Mouse (Mus musculus): ENCODE results near the gene Btbd3. TPM values are rescaled to one million over a fixed set of nuclear protein-coding genes. Genes with fewer than 3 reads are reported as not detected.
A peak's percentile ranks its signal among the peaks of the same experiment; 100 is the strongest.

The Btbd3 gene
- polyA plus RNA-seq (2015; fragmentation: Nextera tagmentation; extraction: Ambion mirVana), result 21.1 and 28.3 TPM in 2 replicates

DNA sequence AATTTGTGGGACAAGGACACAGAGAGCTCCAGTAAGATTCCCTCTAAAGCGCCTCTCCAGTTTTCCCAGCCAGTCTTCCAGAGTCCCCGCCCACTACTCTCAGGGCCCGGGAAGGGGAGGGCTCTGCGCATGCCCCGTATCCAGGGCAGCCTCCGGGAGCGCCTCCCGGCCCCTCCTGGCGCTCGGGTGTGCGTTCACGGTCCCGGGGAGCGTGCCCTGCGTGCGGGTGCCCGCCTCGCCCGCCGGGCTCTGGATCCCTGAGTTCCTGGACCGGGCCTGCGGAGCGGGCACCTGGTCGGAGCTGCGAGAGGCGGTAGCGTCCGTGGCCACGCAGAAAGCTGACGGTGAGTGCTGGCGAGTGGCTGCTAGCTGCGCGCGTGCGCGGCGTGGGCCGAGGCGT lies at the start of gene Btbd3:
Btbd3 (plus strand) TSS at position 155 of the 400 bp plus-strand sequence.
- Histone ChIP-seq H3K9me3 (ENCODE audit: control insufficient read depth, low read length) (no peaks in the 10 kb centered on the region), H3K4me2 (ENCODE audit: low read length) (peak within 1 kb of the TSS; percentile 84), H3K4me1 (replicated peaks; ENCODE audit: control insufficient read depth, insufficient read depth, low read length) (peaks cover 16% of the 10 kb centered on the region), H3K36me3 (ENCODE audit: control insufficient read depth, insufficient read depth) (no peaks in the 10 kb centered on the region), H3K9ac (replicated peaks; ENCODE audit: low read depth, low read length) (peak within 1 kb of the TSS; percentile 90), H3K4me3 (replicated peaks; ENCODE audit: low read length) (peak within 1 kb of the TSS; percentile 94), H3K27ac (ENCODE audit: low read length) (peak within 1 kb of the TSS; percentile 88), H3K27me3 (replicated peaks; ENCODE audit: control insufficient read depth, insufficient read depth, low read length) (no peaks in the 10 kb centered on the region)
- under 1% methylated on average over 39 of the region's 39 CpGs for WGBS
- peak; percentile 99 for ATAC-seq

DNA sequence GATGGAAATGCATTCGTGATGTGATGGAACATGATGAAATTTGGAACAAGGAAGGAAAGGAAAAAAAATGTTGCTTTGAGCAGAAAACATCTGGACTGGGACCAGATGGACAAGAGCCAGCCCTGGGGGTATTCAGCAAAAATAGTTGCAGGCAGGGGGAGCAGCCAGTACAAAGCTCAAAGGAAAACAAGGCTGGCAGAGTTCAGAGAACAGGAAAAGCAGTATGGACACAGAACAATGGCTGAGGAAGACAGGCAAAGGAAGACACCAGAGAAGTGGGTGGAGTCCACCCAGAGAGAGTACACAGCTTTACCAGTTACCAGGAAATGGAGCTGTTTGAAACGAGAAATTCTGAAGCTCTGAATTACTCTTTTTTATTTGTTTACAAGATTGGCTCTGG lies 40.8 kb upstream of the Btbd3 start:
- no peaks in the 10 kb centered on the region for H3K9me3 ChIP-seq (ENCODE audit: control insufficient read depth, low read length)

DNA sequence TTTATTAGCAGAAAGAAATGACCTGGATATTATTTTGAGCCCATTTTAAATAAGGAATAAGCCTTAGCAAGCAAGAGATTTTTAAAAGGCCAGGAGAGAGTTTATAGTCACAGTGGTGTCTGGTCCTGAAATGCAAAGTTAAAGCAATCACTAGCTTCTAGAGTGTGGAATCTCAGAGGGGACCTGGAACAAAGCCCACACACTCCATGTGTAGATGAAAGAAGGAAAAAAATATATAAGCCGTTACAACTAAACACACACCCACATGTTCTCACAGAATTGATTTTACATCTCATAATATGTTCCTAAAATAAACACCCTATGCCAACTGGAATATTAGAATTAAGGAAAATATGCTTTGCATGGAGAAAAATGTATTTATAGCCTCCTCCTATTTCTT lies 36.1 kb upstream of the Btbd3 start:
- H3K9me3 ChIP-seq (ENCODE audit: control insufficient read depth, low read length), result no peaks in the 10 kb centered on the region
- no peaks in the 10 kb centered on the region for H3K27me3 ChIP-seq (replicated peaks; ENCODE audit: control insufficient read depth, insufficient read depth, low read length)
- no peak for ATAC-seq
- WGBS, result 44% methylated on average over 1 of the region's 1 CpGs
- peaks cover 2% of the 10 kb centered on the region; the same call in 1 of the 2 replicates for H3K4me1 ChIP-seq (replicated peaks; ENCODE audit: control insufficient read depth, insufficient read depth, low read length)
- H3K9ac ChIP-seq (replicated peaks; ENCODE audit: low read depth, low read length), result no peak overlapping the region
- H3K4me3 ChIP-seq (replicated peaks; ENCODE audit: low read length), result no peak overlapping the region
- H3K27ac ChIP-seq (ENCODE audit: low read length), result no peak overlapping the region
- H3K36me3 ChIP-seq (ENCODE audit: control insufficient read depth, insufficient read depth), result no peaks in the 10 kb centered on the region
- H3K4me2 ChIP-seq (ENCODE audit: low read length), result no peak overlapping the region

More for the DNA sequence above, 40.8 kb upstream of the Btbd3 start:
- Histone ChIP-seq H3K36me3 (ENCODE audit: control insufficient read depth, insufficient read depth) (no peaks in the 10 kb centered on the region), H3K4me3 (replicated peaks; ENCODE audit: low read length) (no peak overlapping the region), H3K4me2 (ENCODE audit: low read length) (no peak overlapping the region), H3K9ac (replicated peaks; ENCODE audit: low read depth, low read length) (no peak overlapping the region), H3K27me3 (replicated peaks; ENCODE audit: control insufficient read depth, insufficient read depth, low read length) (no peaks in the 10 kb centered on the region), H3K27ac (ENCODE audit: low read length) (no peak overlapping the region), H3K4me1 (replicated peaks; ENCODE audit: control insufficient read depth, insufficient read depth, low read length) (no peaks in the 10 kb centered on the region)
- WGBS, result 41% methylated on average over 2 of the region's 2 CpGs
- no peak for ATAC-seq

DNA sequence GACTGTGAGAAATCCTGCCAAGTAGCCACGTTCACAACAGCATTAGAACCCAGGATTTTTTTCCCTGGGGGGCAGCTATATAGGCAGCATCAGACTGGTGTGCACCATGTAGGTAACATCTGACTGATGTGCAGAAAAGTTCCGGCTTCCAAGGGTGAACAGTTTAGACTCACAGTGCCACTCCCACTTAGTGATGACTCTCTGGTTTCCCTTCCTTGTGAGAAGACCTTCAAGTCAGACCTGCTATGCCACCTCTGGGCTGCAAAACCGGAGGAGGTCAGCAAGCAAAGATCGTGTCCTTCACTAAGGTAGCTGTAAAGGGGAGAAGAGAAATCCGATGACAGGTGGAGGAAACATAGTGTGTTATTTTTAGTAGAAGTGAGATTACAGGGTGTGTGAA lies 24.1 kb upstream of the Btbd3 start:
- H3K4me2 ChIP-seq (ENCODE audit: low read length), result no peak overlapping the region
- H3K9ac ChIP-seq (replicated peaks; ENCODE audit: low read depth, low read length), result no peak overlapping the region
- 74% methylated on average over 5 of the region's 5 CpGs for WGBS
- no peak overlapping the region for H3K4me3 ChIP-seq (replicated peaks; ENCODE audit: low read length)
- no peaks in the 10 kb centered on the region for H3K4me1 ChIP-seq (replicated peaks; ENCODE audit: control insufficient read depth, insufficient read depth, low read length)
- no peaks in the 10 kb centered on the region for H3K9me3 ChIP-seq (ENCODE audit: control insufficient read depth, low read length)
- H3K27ac ChIP-seq (ENCODE audit: low read length), result no peak overlapping the region
- no peaks in the 10 kb centered on the region for H3K36me3 ChIP-seq (ENCODE audit: control insufficient read depth, insufficient read depth)
- no peak for ATAC-seq
- H3K27me3 ChIP-seq (replicated peaks; ENCODE audit: control insufficient read depth, insufficient read depth, low read length), result no peaks in the 10 kb centered on the region

DNA sequence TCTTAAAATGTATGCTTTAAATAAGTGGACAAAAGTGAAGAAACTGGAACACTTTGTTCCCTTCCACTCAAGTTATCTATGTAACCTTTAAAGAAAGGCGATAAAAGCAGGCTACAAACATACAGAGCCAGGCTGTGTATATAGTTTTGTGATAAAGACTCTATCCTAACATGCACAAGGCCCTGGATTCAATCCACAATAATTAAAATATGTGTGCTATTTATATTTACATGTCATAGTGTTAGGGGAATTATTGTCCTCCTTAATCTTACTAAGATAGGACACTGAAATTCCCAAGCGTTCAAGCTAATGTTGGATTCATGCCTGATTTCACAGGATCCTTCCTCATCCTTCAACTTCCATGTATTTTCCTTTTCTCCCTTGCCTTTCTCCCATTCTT lies 20.2 kb upstream of the Btbd3 start:
- Histone ChIP-seq H3K9me3 (ENCODE audit: control insufficient read depth, low read length) (no peaks in the 10 kb centered on the region), H3K9ac (replicated peaks; ENCODE audit: low read depth, low read length) (no peak overlapping the region), H3K27ac (ENCODE audit: low read length) (no peak overlapping the region), H3K4me3 (replicated peaks; ENCODE audit: low read length) (no peak overlapping the region), H3K27me3 (replicated peaks; ENCODE audit: control insufficient read depth, insufficient read depth, low read length) (no peaks in the 10 kb centered on the region), H3K4me1 (replicated peaks; ENCODE audit: control insufficient read depth, insufficient read depth, low read length) (no peaks in the 10 kb centered on the region), H3K36me3 (ENCODE audit: control insufficient read depth, insufficient read depth) (no peaks in the 10 kb centered on the region), H3K4me2 (ENCODE audit: low read length) (no peak overlapping the region)
- 89% methylated on average over 2 of the region's 2 CpGs for WGBS
- no peak for ATAC-seq

GRCm38 (mm10) chr2:138242452-138242851 lies 13.9 kb upstream of the Btbd3 start:
- H3K4me2 ChIP-seq (ENCODE audit: low read length), result no peak overlapping the region
- 79% methylated on average over 5 of the region's 5 CpGs for WGBS
- no peak overlapping the region for H3K4me3 ChIP-seq (replicated peaks; ENCODE audit: low read length)
- H3K4me1 ChIP-seq (replicated peaks; ENCODE audit: control insufficient read depth, insufficient read depth, low read length), result peaks cover 8% of the 10 kb centered on the region
- H3K27ac ChIP-seq (ENCODE audit: low read length), result no peak overlapping the region
- H3K36me3 ChIP-seq (ENCODE audit: control insufficient read depth, insufficient read depth), result no peaks in the 10 kb centered on the region
- no peak for ATAC-seq
- H3K9me3 ChIP-seq (ENCODE audit: control insufficient read depth, low read length), result no peaks in the 10 kb centered on the region
- no peak overlapping the region for H3K9ac ChIP-seq (replicated peaks; ENCODE audit: low read depth, low read length)
- no peaks in the 10 kb centered on the region for H3K27me3 ChIP-seq (replicated peaks; ENCODE audit: control insufficient read depth, insufficient read depth, low read length)

DNA sequence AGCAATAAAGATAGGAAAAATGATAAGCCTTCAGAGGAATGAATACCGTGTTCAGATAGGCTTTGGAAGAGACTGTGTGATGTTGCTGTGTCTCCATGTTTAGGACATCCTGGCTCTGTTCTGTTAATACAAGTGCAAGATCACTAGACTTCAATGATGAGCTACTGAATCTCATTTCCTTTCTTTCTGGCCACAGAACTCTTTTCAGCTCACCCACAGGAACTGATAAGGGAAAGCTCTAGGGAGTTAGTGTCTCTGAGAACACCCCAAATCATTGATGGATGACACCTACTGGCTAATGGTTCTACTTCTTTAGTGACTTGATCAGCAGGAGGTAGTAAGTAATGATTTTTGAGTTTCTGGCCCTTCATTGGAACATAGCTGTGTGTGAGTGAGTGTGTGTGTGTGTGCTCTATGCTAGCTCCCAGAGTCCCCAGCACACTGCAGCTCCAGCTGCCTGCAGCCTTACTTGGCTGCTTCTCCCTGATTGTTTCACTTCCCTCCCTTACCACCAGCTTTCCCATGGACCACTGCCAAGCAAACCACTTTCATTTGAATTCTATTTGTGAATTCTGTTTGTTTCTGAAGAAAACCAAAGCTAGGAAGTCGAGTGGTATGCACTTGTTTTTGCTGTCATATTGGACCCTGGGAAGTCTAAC lies 10.6 kb upstream of the Btbd3 start:
- WGBS, result 51% methylated on average over 2 of the region's 2 CpGs
- H3K27ac ChIP-seq (ENCODE audit: low read length), result no peak overlapping the region

GRCm38 (mm10) chr2:138247986-138248385 lies 8.4 kb upstream of the Btbd3 start:
- 70% methylated on average over 2 of the region's 2 CpGs for WGBS
- no peaks in the 10 kb centered on the region for H3K9me3 ChIP-seq (ENCODE audit: control insufficient read depth, low read length)
- H3K27me3 ChIP-seq (replicated peaks; ENCODE audit: control insufficient read depth, insufficient read depth, low read length), result no peaks in the 10 kb centered on the region
- no peak overlapping the region for H3K4me3 ChIP-seq (replicated peaks; ENCODE audit: low read length)
- no peaks in the 10 kb centered on the region for H3K36me3 ChIP-seq (ENCODE audit: control insufficient read depth, insufficient read depth)
- H3K9ac ChIP-seq (replicated peaks; ENCODE audit: low read depth, low read length), result no peak overlapping the region
- H3K4me1 ChIP-seq (replicated peaks; ENCODE audit: control insufficient read depth, insufficient read depth, low read length), result peaks cover 8% of the 10 kb centered on the region
- H3K4me2 ChIP-seq (ENCODE audit: low read length), result no peak overlapping the region
- no peak for ATAC-seq
- H3K27ac ChIP-seq (ENCODE audit: low read length), result no peak overlapping the region

More for the DNA sequence above, 10.6 kb upstream of the Btbd3 start:
- peak; percentile 96 for ATAC-seq
- Histone ChIP-seq H3K4me2 (ENCODE audit: low read length) (no peak overlapping the region), H3K4me3 (replicated peaks; ENCODE audit: low read length) (no peak overlapping the region), H3K9me3 (ENCODE audit: control insufficient read depth, low read length) (no peaks in the 10 kb centered on the region), H3K36me3 (ENCODE audit: control insufficient read depth, insufficient read depth) (no peaks in the 10 kb centered on the region), H3K27me3 (replicated peaks; ENCODE audit: control insufficient read depth, insufficient read depth, low read length) (no peaks in the 10 kb centered on the region), H3K9ac (replicated peaks; ENCODE audit: low read depth, low read length) (no peak overlapping the region), H3K4me1 (replicated peaks; ENCODE audit: control insufficient read depth, insufficient read depth, low read length) (peaks cover 8% of the 10 kb centered on the region)

DNA sequence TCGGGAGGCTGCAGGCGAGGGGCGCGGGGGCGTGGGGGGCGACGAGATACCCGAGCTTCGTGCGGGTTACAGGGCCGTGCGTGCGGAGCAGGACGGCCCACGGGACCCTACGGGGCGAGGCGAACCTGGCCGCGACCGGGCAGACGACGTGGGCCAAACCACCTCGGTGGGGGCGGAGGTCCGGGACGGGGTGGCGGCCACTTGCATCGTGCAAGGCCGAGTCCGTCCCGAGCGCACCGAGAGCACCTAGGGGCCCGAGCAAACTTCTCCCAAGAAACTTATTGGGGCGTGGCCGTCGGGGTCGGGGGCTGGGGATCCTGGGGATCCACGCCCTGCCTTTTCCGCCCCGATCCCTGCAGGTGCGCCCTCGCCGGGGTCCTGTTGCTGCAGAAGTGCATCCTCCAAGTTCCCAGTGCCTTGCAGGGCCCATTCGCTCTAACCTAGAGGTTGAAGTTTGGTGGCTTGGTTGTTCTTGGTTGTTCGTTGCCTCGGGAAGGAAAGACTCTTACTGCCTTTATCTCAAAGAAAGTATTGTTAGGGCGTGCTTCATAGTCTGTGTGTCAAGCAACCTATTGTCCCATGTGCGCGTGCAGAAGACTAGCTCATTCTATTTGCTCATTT lies 596 bp downstream of the Btbd3 start:
- Histone ChIP-seq H3K4me3 (replicated peaks; ENCODE audit: low read length) (peak overlapping the region; percentile 94), H3K36me3 (ENCODE audit: control insufficient read depth, insufficient read depth) (no peaks in the 10 kb centered on the region), H3K4me1 (replicated peaks; ENCODE audit: control insufficient read depth, insufficient read depth, low read length) (peaks cover 16% of the 10 kb centered on the region), H3K4me2 (ENCODE audit: low read length) (peak overlapping the region; percentile 84), H3K9ac (replicated peaks; ENCODE audit: low read depth, low read length) (peak overlapping the region; percentile 90), H3K27ac (ENCODE audit: low read length) (peak overlapping the region; percentile 88), H3K27me3 (replicated peaks; ENCODE audit: control insufficient read depth, insufficient read depth, low read length) (no peaks in the 10 kb centered on the region), H3K9me3 (ENCODE audit: control insufficient read depth, low read length) (no peaks in the 10 kb centered on the region)
- ATAC-seq, result no peak; the same call in 1 of the 2 replicates
- under 1% methylated on average over 45 of the region's 51 CpGs for WGBS
